Mouse (Mus musculus) small intestine, adult 2 months (tissue): ENCODE measurements around the gene Glrx5.

Source experiments
- CTCF ChIP-seq: fragments of 200-500 bp; IDR thresholded peaks from 2 replicates; pipeline ENCODE4 v1.5.1; 2012; ENCODE audit warnings: low read depth, mild to moderate bottlenecking, control low read depth, inconsistent platforms, low read length, moderate library complexity, mixed read lengths; ENCODE audit not compliant: insufficient replicate concordance, insufficient read length; ENCODE audit errors: extremely low read depth
- POLR2A ChIP-seq: fragments of 200-500 bp; IDR thresholded peaks from 2 replicates; pipeline ENCODE4 v1.6.1; 2012; ENCODE audit warnings: low read depth, mild to moderate bottlenecking, control low read depth, inconsistent platforms, low read length, moderate library complexity

DNA sequence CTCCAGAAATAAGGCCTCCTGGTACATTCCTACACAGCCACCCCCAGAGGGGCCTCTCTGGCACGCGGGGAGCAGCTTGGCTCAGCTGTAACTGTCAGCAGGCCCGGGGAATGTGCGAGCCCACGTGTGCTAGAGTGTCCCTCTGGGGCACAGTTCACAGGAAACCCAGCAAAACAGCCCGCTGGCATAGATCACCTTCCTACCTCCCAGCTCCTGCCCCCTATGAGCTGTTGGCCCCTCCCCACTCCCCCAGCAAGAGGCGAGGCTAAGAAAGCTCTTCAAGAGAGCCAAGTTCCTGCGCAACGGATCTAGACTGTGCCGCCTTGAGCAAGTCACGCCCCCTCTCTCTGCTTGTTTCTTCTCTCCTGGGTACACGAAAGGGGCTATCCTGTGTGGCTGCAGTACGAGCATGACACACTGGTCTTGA, 23.7 kb upstream of the Glrx5 start:
- no peak for TF ChIP-seq CTCF
- no peak for TF ChIP-seq POLR2A
